Mouse (Mus musculus) left cerebral cortex, adult 18-20 months (tissue): ENCODE results near the gene Gse1. TPM values are rescaled to one million over a fixed set of nuclear protein-coding genes. Genes with fewer than 3 reads are reported as not detected.

Experiments
- DNase-seq, 2 experiments: peaks; one replicate each; pipeline ENCODE4 v3.0.0; 2021 to 2022; ENCODE audit warnings: low spot score in 2 of 2, mixed read lengths in 1 of 2
- total RNA-seq, 2 experiments: library from RNA; stranded (reverse); gene quantifications; 2 replicates each; pipeline ENCODE4 v1.2.3; 2021

Gse1 gene
- total RNA-seq, 2 experiments from 2014 or later: 79.8 to 90.8 TPM

- no peak for DNase-seq
Observed at GRCm38 (mm10) chr8:120507290-120507689, 279.0 kb downstream of the Gse1 start.

DNA sequence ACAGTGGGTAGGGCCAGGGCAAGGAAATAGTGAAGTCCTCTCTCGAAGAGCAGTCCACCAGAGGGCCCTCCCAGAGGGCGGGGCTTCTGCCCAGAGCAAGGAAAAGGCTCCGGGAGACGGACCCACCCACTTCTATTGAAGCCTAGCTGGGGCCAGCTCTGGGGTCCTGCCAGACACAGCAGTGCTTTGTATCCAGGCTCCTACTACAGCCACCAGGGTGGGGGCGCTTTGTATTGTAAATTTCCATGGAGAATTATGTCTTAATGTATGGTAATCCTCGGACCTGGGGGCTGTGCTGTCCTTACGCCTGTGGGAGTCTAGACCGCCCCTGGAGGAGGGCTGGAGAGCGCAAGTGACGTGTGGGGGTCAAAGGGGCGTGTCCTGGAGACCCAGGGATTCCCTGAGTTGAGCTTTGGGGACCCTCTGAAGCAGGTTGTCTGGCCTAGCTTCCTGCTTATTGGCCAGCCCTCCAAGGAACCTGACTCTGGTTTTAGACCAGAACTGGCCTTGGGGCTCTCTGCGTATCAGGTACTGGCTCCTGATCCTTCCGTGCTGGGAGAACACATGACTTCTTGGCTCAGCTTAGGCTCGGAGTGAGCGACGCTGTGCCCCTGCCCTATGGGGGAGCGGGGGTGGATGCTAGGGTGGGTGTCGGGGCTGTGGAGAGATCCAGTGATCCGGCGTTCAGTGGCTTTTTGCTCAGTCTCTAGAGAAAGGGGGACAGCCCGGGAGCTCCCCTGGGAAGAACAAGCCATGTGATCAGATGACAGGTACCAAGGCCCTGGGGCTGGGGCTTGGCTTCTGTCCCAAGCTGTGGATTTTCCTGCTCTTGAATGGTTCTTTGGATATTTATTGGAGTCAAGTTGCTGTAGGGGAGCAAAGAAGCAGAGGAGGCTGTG is 281.1 kb downstream of the Gse1 start:
- no peak for DNase-seq

- DNase-seq: no peak
Observed at GRCm38 (mm10) chr8:120510035-120510416, 281.8 kb downstream of the Gse1 start.

DNA sequence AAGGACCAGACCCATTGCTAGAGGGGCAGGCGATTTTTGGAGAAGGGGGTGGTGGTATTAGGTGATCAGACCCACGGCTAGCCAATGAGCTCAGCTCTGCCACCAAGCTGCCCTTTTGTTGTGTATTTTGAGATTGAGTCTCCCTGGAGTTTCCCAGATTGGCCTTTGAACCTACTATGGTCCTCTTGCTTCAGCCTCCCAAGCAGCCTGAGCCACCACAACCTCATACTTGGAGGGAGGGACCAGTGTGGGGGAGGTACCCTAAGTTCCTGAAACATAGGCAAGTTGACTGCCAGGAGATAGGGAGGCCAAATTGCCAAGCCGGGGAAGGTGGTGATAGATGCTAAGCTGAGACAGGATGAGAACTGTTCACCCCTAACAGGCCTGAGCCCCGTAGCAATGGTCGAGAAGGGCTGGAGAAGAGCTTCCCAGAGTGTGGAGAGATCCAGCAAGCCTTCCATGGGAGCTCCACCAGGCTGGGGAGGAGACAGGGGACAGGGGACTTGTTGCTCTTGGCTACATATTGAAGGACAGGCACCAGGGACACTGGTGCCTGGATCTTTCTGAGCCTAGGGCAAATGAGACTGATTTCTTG is 282.7 kb downstream of the Gse1 start:
- DNase-seq: no peak

- no peak for DNase-seq
Observed at GRCm38 (mm10) chr8:120511737-120512136, 283.5 kb downstream of the Gse1 start.

DNA sequence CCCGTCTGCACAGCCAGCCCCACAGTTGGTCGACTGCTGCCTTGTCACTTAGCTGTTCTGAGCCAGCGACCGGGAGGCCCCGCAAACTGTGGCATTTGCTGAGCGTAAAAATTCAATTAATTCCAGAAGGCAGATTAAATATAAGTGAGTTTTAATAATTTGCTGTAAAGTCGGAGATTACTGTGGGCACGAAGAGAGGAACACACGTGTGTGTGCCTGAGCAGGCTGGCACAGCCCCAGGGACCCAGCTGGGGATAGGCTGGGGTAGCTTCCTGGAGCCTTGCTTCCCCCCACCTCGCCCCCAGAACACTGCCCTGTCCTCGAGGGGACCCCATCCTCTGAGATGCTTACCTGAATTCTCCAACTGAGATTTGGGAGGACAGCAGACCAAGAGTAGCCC is 284.1 kb downstream of the Gse1 start:
- DNase-seq: no peak

- DNase-seq: no peak
Observed at GRCm38 (mm10) chr8:120513145-120513544, 284.9 kb downstream of the Gse1 start.

DNA sequence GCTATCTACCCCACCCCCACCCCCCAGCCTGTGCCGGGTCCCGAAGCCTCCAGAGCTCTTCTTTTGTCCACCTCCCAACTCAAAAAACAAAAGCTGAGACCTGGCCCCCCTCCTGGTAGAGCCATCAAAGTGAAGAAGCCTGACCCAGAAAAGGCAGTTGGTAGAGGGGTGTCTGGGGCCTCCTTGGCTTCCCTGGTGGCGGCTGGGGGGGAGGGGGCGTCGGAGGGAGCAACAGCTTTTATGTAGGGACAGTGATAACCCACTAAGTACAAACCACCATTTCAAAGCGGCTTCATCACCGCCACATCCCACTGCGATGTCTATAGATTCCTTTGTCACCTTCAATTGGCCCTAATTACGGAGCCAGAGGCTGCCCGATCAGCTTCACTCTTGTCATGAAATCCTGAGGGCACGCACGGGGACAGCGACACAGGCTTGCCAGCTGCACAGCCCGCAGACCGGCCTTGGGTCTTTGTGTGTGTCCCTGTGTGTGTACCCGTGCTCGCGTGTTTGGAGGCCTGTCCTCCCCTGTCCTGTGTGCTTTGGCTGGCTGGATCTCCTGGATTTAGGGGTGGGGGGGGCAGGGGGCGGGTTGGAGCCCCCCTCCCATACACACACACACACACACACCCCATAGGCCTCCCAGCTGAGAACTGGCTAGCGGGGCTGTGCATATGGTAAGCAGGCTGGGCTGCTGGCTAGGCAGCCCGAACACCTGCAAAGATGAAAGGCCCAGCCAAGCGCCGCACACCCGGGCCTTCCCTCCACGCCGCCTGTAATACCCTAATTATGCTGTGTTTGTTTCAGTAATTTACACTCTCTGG is 285.6 kb downstream of the Gse1 start:
- no peak for DNase-seq

- DNase-seq: no peak
Observed at GRCm38 (mm10) chr8:120515214-120515613, 287.0 kb downstream of the Gse1 start.

- no peak for DNase-seq
Observed at GRCm38 (mm10) chr8:120515650-120516049, 287.4 kb downstream of the Gse1 start.

- no peak for DNase-seq
Observed at GRCm38 (mm10) chr8:120516182-120516755, 288.0 kb downstream of the Gse1 start.

DNA sequence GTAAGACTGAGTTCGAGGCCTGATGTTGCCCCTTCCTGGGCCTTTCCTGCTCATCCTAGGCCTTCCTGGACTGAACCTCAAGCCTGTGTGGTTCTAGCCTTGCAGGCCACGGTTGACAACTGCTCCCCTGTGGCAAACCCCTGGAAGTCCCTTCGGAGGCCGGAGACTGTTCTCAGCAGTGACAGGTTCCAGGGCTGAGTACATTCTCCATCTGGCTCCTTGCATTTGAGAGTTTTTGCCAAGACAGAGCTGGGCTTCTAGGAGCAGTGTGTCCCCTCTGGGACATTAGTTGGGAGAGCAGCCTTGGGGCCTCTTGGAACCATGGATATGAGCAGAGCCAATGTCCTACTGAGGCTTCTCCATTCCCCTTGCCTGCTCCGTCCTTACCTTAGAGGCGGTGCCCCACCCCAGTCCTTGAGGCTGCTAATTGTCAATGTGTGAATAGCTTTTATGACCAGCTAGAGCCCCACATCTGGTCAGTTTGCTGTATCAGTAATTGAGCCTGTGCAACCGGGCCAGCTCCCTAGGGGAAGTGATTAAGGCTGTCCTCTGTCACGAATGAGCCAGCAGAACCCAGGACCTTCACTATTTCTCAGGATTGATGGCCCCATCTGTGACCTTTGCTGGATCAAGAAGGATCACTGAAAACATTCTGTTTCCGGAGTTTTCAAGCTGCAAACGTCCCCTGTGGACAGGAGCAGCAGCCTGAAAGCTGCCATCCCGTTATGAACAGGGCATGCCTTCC is 289.6 kb downstream of the Gse1 start:
- DNase-seq: no peak

GRCm38 (mm10) chr8:120518736-120519534 is 290.7 kb downstream of the Gse1 start:
- peak; percentile 44 to 56 for DNase-seq

- no peak for DNase-seq
Observed at GRCm38 (mm10) chr8:120520287-120520686, 292.0 kb downstream of the Gse1 start.

DNA sequence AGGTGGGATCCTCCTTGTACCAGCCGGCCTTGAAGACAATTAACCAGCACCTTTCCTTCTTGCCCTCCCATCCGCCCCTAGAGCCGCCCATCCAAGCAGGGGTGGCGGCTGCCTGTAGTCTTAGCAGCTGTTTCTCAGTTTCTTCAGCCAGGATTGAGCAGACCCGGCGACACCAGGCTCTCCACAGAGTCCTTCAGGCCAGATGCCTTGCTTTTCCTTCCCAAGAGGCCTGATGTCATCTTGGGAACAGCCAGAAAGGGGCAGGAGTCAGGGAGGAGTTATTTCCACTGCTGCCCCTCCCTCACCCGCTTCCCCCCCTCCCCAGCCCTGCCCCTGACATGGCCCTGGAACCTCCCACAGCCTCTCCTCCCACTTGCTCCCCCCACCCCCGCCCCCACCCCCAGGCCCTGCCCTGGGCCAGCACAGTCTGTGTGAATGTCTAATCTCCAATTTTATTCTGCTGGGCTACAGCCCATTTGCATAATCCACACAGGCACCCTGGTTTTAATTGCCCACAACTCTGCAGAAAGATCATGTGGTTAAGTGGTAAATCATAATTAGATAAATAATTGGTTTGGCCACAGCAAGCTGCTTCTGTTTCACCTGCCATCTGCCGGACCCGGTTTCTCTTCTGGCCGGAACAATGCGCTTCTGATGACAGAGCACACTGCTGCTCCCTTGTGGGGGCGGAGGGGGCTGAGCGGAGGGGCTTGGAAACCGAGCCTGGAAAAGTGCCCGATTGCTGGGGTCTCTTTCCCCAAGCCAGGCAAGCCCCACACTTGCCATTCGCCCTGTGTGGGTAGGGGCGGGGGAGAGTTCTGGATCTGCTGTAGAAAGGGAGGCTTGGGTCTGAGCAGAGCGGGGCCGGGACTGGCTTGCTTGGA is 292.7 kb downstream of the Gse1 start:
- no peak for DNase-seq

DNA sequence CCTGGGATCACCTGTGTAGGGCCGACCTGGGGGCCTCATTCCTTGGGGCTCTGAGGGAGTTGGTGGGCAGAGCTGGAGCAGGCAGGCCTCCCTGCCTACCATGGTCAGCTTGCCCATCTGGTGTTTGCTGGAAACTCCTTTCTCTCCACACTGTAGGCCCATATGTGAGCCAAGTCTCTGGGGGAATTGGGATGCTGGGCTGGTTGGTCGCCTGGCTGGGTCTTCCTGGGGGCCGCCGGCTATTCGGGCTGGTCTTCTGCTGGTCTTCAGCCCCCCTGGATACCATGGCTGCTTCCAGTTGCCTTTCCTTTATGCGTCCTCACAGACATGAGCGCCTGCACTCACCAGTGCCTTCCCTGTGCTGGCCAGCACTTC is 293.3 kb downstream of the Gse1 start:
- DNase-seq: no peak

- no peak for DNase-seq
Observed at GRCm38 (mm10) chr8:120523641-120524040, 295.4 kb downstream of the Gse1 start.

DNA sequence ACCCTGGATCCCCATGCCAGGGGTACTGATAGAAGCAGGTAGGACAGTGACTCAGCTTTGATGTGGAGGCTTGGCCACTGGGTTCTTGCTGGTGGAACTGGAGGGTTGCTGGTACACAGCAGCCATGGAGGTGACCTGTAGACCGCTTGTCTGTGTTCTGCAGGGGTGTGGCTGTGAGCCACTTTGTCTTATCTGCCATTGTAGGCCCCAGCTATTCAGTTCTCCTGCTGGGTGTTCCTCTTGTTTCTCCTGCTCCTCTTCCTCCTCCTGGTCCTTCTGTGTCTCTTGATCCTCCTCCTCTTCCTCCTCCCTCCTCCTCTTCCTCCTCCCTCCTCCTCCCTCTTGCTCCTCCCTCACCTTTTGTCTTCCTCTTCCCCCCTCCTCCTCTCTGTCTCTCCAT is 296.9 kb downstream of the Gse1 start:
- DNase-seq: no peak

DNA sequence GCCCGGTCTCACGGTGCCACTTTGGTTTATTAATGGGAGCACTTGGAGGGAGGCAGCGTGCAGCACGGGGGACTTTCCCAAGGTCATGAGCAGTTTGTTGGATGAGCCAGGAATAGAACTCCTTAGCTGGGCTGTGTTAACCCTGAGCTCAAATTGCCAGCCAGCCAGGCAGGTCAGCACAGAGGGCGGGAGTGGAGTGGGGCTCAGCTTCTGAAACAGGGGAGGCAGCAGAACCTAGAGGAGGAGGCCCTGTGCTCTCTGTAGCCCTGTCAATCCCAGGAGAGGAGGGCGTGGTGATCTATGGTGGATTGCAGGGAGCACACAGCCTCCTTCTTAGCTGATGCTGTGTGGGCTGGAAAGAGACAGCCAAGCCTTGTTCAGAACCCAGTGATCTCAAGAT is 297.6 kb downstream of the Gse1 start:
- no peak for DNase-seq
